Mouse (Mus musculus): ENCODE measurements around the gene Nlrp4c. TPM values are rescaled to one million over a fixed set of nuclear protein-coding genes. Genes with fewer than 3 reads are reported as not detected.

Nlrp4c gene
- polyA plus RNA-seq, 1 experiment, result 0.04 TPM

- H3K36me3 ChIP-seq (ENCODE audit: control insufficient read depth, insufficient read depth), result no peaks in the 10 kb centered on the region
- H3ac ChIP-seq (ENCODE audit: control insufficient read depth, insufficient read length, low read depth), result no peak overlapping the region
- TF ChIP-seq MAX (IDR thresholded peaks at IDR 0.05) (no peak), CTCF (IDR thresholded peaks at IDR 0.05; ENCODE audit: control insufficient read depth, insufficient read depth, insufficient read length) (no peak), USF1 (IDR thresholded peaks at IDR 0.05; ENCODE audit: low read depth) (no peak), FOSL1 (IDR thresholded peaks at IDR 0.05; ENCODE audit: insufficient read depth, low read length, poor library complexity, severe bottlenecking) (no peak), CEBPB (IDR thresholded peaks at IDR 0.05; ENCODE audit: low read depth) (no peak), MYOG (IDR thresholded peaks at IDR 0.05; ENCODE audit: control insufficient read depth, extremely low read depth, insufficient read length) (no peak)
- H3K79me3 ChIP-seq (ENCODE audit: low read depth), result peaks cover 79% of the 10 kb centered on the region
- H3K79me2 ChIP-seq (ENCODE audit: control insufficient read depth, insufficient read depth), result peaks cover 84% of the 10 kb centered on the region
- H3K27me3 ChIP-seq (ENCODE audit: control insufficient read depth, insufficient read depth, insufficient read length), result no peaks in the 10 kb centered on the region
- H3K4me3 ChIP-seq (ENCODE audit: insufficient read depth, poor library complexity, severe bottlenecking), result no peak overlapping the region
Observed at GRCm38 (mm10) chr7:6152036-6152435, 107.1 kb downstream of the Nlrp4c start.

GRCm38 (mm10) chr7:6153131-6153530 lies 108.2 kb downstream of the Nlrp4c start:
- no peak overlapping the region for H3ac ChIP-seq (ENCODE audit: control insufficient read depth, insufficient read length, low read depth)
- no peak overlapping the region for H3K4me3 ChIP-seq (ENCODE audit: insufficient read depth, poor library complexity, severe bottlenecking)
- H3K79me3 ChIP-seq (ENCODE audit: low read depth), result peaks cover 71% of the 10 kb centered on the region
- TF ChIP-seq MYOG (IDR thresholded peaks at IDR 0.05; ENCODE audit: control insufficient read depth, extremely low read depth, insufficient read length), result no peak
- no peak for TF ChIP-seq USF1 (IDR thresholded peaks at IDR 0.05; ENCODE audit: low read depth)
- no peak for TF ChIP-seq CTCF (IDR thresholded peaks at IDR 0.05; ENCODE audit: control insufficient read depth, insufficient read depth, insufficient read length)
- TF ChIP-seq CEBPB (IDR thresholded peaks at IDR 0.05; ENCODE audit: low read depth), result no peak
- TF ChIP-seq MAX (IDR thresholded peaks at IDR 0.05), result no peak
- no peak for TF ChIP-seq FOSL1 (IDR thresholded peaks at IDR 0.05; ENCODE audit: insufficient read depth, low read length, poor library complexity, severe bottlenecking)
- TF ChIP-seq MYOD1 (IDR thresholded peaks at IDR 0.05; ENCODE audit: control insufficient read depth, insufficient read length, low read depth), result no peak
- H3K27me3 ChIP-seq (ENCODE audit: control insufficient read depth, insufficient read depth, insufficient read length), result no peaks in the 10 kb centered on the region
- no peaks in the 10 kb centered on the region for H3K36me3 ChIP-seq (ENCODE audit: control insufficient read depth, insufficient read depth)
- H3K79me2 ChIP-seq (ENCODE audit: control insufficient read depth, insufficient read depth), result peaks cover 73% of the 10 kb centered on the region

- H3K4me3 ChIP-seq (ENCODE audit: insufficient read depth, poor library complexity, severe bottlenecking), result no peak overlapping the region
- H3ac ChIP-seq (ENCODE audit: control insufficient read depth, insufficient read length, low read depth), result no peak overlapping the region
- no peaks in the 10 kb centered on the region for H3K36me3 ChIP-seq (ENCODE audit: control insufficient read depth, insufficient read depth)
- no peaks in the 10 kb centered on the region for H3K27me3 ChIP-seq (ENCODE audit: control insufficient read depth, insufficient read depth, insufficient read length)
- H3K79me2 ChIP-seq (ENCODE audit: control insufficient read depth, insufficient read depth), result peaks cover 63% of the 10 kb centered on the region
- TF ChIP-seq USF1 (IDR thresholded peaks at IDR 0.05; ENCODE audit: low read depth) (no peak), MYOD1 (IDR thresholded peaks at IDR 0.05; ENCODE audit: control insufficient read depth, insufficient read length, low read depth) (no peak), CTCF (IDR thresholded peaks at IDR 0.05; ENCODE audit: control insufficient read depth, insufficient read depth, insufficient read length) (no peak), MYOG (IDR thresholded peaks at IDR 0.05; ENCODE audit: control insufficient read depth, extremely low read depth, insufficient read length) (no peak), FOSL1 (IDR thresholded peaks at IDR 0.05; ENCODE audit: insufficient read depth, low read length, poor library complexity, severe bottlenecking) (no peak), CEBPB (IDR thresholded peaks at IDR 0.05; ENCODE audit: low read depth) (no peak), MAX (IDR thresholded peaks at IDR 0.05) (no peak)
- peaks cover 62% of the 10 kb centered on the region for H3K79me3 ChIP-seq (ENCODE audit: low read depth)
Observed at GRCm38 (mm10) chr7:6154164-6154563, 109.2 kb downstream of the Nlrp4c start.

Other genes with a start within 250 kb of the Nlrp4c start
- gene Vmn1r63, start 239.7 kb upstream of the Nlrp4c start, polyA plus RNA-seq (2012; fragmentation: generic; extraction: Trizol), result not detected
- gene Vmn1r64, start 160.6 kb upstream of the Nlrp4c start, polyA plus RNA-seq (2012; fragmentation: generic; extraction: Trizol), result not detected
- gene Vmn1r65, start 34.2 kb upstream of the Nlrp4c start, polyA plus RNA-seq (2012; fragmentation: generic; extraction: Trizol), result not detected
- gene Zfp787, start 110.8 kb downstream of the Nlrp4c start, polyA plus RNA-seq (2012; fragmentation: generic; extraction: Trizol), result 31.1 TPM
- gene Zfp444, start 127.1 kb downstream of the Nlrp4c start, polyA plus RNA-seq (2012; fragmentation: generic; extraction: Trizol), result 30.9 TPM
- not detected for gene Galp, start 151.9 kb downstream of the Nlrp4c start, polyA plus RNA-seq (2012; fragmentation: generic; extraction: Trizol)
- not detected for gene Zscan5b, start 177.1 kb downstream of the Nlrp4c start, polyA plus RNA-seq (2012; fragmentation: generic; extraction: Trizol)
- not detected for gene Epp13, start 207.5 kb downstream of the Nlrp4c start, polyA plus RNA-seq (2012; fragmentation: generic; extraction: Trizol)
- 1.4 TPM for gene Zfp667, start 241.4 kb downstream of the Nlrp4c start, polyA plus RNA-seq (2012; fragmentation: generic; extraction: Trizol)